Mouse (Mus musculus) testis, adult 2 months (tissue): ENCODE data around the gene Epn1.

ENCODE experiments used
- CTCF ChIP-seq: fragments of 200-500 bp; IDR thresholded peaks from 2 replicates; pipeline ENCODE4 v1.5.1; 2012; ENCODE audit warnings: low read depth, mild to moderate bottlenecking, inconsistent platforms, low read length, moderate library complexity; ENCODE audit not compliant: control insufficient read depth, insufficient read depth, insufficient replicate concordance
- POLR2A ChIP-seq: fragments of 200-500 bp; IDR thresholded peaks from 2 replicates; pipeline ENCODE4 v1.6.1; 2012; ENCODE audit warnings: low read depth, mild to moderate bottlenecking, inconsistent platforms, low read length, moderate library complexity; ENCODE audit not compliant: control insufficient read depth

DNA sequence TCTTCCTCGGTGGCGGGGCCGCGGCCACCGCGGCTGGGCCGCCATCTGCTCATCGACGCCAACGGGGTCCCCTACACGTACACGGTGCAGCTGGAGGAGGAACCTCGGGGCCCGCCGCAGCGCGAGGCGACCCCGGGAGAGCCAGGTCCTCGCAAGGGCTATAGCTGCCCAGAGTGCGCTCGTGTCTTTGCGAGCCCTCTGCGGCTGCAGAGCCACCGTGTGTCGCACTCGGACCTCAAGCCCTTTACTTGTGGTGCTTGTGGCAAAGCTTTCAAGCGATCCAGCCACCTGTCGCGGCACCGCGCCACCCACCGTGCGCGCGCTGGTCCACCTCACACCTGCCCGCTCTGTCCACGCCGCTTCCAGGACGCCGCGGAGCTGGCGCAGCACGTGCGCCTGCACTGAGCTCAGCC lies 27.1 kb upstream of the Epn1 start:
- TF ChIP-seq CTCF = no peak
- no peak for TF ChIP-seq POLR2A
